Mouse (Mus musculus): Measurements from ENCODE around the gene BC035044. TPM values are rescaled to one million over a fixed set of nuclear protein-coding genes. Genes with fewer than 3 reads are reported as not detected.

Gene BC035044
- polyA plus RNA-seq, 1 experiment from 2014 or later = 0.52 TPM

GRCm38 (mm10) chr6:128837454-128838341, 53.2 kb downstream of the BC035044 start:
- 2% methylated on average over 14 of the region's 14 CpGs for WGBS
- Histone ChIP-seq H3K4me2 (replicated peaks) (peak overlapping the region; percentile 67), H3K27me3 (ENCODE audit: control insufficient read depth, insufficient read depth, low read length) (no peaks in the 10 kb centered on the region), H3K4me3 (replicated peaks; ENCODE audit: low read length) (peak overlapping the region; percentile 89), H3K9ac (peak overlapping the region; percentile 66), H3K9me3 (ENCODE audit: control insufficient read depth, low read length) (no peaks in the 10 kb centered on the region), H3K27ac (peak overlapping the region; percentile 92), H3K36me3 (replicated peaks; ENCODE audit: control insufficient read depth, insufficient read depth) (no peaks in the 10 kb centered on the region), H3K4me1 (replicated peaks; ENCODE audit: control insufficient read depth, insufficient read depth, low read length) (0 out of 2 replicates have a peak, but pooled peaks cover 14% of the 10 kb centered on the region)
- DNase-seq (ENCODE audit: low spot score) (peak; percentile 70), ATAC-seq (ENCODE audit: low FRiP score) (peak; percentile 34)

GRCm38 (mm10) chr6:128836955-128837334, 54.0 kb downstream of the BC035044 start:
- 0 out of 2 replicates have a peak, but pooled peaks cover 11% of the 10 kb centered on the region for H3K4me1 ChIP-seq (replicated peaks; ENCODE audit: control insufficient read depth, insufficient read depth, low read length)
- no peaks in the 10 kb centered on the region for H3K9me3 ChIP-seq (ENCODE audit: control insufficient read depth, low read length)
- DNase-seq (ENCODE audit: low spot score) (no peak), ATAC-seq (ENCODE audit: low FRiP score) (no peak)
- peak overlapping the region; percentile 89 for H3K4me3 ChIP-seq (replicated peaks; ENCODE audit: low read length)
- peak overlapping the region; percentile 66; the same call in 1 of the 2 replicates for H3K9ac ChIP-seq
- peak overlapping the region; percentile 92; the same call in 1 of the 2 replicates for H3K27ac ChIP-seq
- no peaks in the 10 kb centered on the region for H3K27me3 ChIP-seq (ENCODE audit: control insufficient read depth, insufficient read depth, low read length)
- 82% methylated on average over 6 of the region's 6 CpGs for WGBS
- no peaks in the 10 kb centered on the region for H3K36me3 ChIP-seq (replicated peaks; ENCODE audit: control insufficient read depth, insufficient read depth)
- peak overlapping the region; percentile 67 for H3K4me2 ChIP-seq (replicated peaks)

GRCm38 (mm10) chr6:128836191-128836954, 54.6 kb downstream of the BC035044 start:
- no peak overlapping the region for H3K27ac ChIP-seq
- H3K27me3 ChIP-seq (ENCODE audit: control insufficient read depth, insufficient read depth, low read length) = no peaks in the 10 kb centered on the region
- no peak overlapping the region for H3K4me2 ChIP-seq (replicated peaks)
- no peaks in the 10 kb centered on the region for H3K9me3 ChIP-seq (ENCODE audit: control insufficient read depth, low read length)
- no peak overlapping the region for H3K4me3 ChIP-seq (replicated peaks; ENCODE audit: low read length)
- 0 out of 2 replicates have a peak overlapping the region, but pooled peaks have one; percentile 66 for H3K9ac ChIP-seq
- DNase-seq (ENCODE audit: low spot score) = no peak
- H3K4me1 ChIP-seq (replicated peaks; ENCODE audit: control insufficient read depth, insufficient read depth, low read length) = 0 out of 2 replicates have a peak, but pooled peaks cover 6% of the 10 kb centered on the region
- H3K36me3 ChIP-seq (replicated peaks; ENCODE audit: control insufficient read depth, insufficient read depth) = no peaks in the 10 kb centered on the region
- 73% methylated on average over 8 of the region's 8 CpGs for WGBS
- no peak for ATAC-seq (ENCODE audit: low FRiP score)

GRCm38 (mm10) chr6:128835571-128835970, 55.4 kb downstream of the BC035044 start:
- 91% methylated on average over 4 of the region's 4 CpGs for WGBS
- H3K4me2 ChIP-seq (replicated peaks) = no peak overlapping the region
- H3K4me3 ChIP-seq (replicated peaks; ENCODE audit: low read length) = no peak overlapping the region
- H3K4me1 ChIP-seq (replicated peaks; ENCODE audit: control insufficient read depth, insufficient read depth, low read length) = 0 out of 2 replicates have a peak, but pooled peaks cover 6% of the 10 kb centered on the region
- H3K27ac ChIP-seq = no peak overlapping the region
- ATAC-seq (ENCODE audit: low FRiP score) (no peak), DNase-seq (ENCODE audit: low spot score) (no peak)
- no peaks in the 10 kb centered on the region for H3K27me3 ChIP-seq (ENCODE audit: control insufficient read depth, insufficient read depth, low read length)
- no peaks in the 10 kb centered on the region for H3K9me3 ChIP-seq (ENCODE audit: control insufficient read depth, low read length)
- H3K36me3 ChIP-seq (replicated peaks; ENCODE audit: control insufficient read depth, insufficient read depth) = no peaks in the 10 kb centered on the region
- H3K9ac ChIP-seq = no peak overlapping the region

GRCm38 (mm10) chr6:128833046-128833445, 57.9 kb downstream of the BC035044 start:
- Histone ChIP-seq H3K4me2 (replicated peaks) (no peak overlapping the region), H3K4me1 (replicated peaks; ENCODE audit: control insufficient read depth, insufficient read depth, low read length) (no peaks in the 10 kb centered on the region), H3K9ac (no peak overlapping the region), H3K4me3 (replicated peaks; ENCODE audit: low read length) (no peak overlapping the region), H3K9me3 (ENCODE audit: control insufficient read depth, low read length) (no peaks in the 10 kb centered on the region), H3K36me3 (replicated peaks; ENCODE audit: control insufficient read depth, insufficient read depth) (no peaks in the 10 kb centered on the region), H3K27ac (no peak overlapping the region), H3K27me3 (ENCODE audit: control insufficient read depth, insufficient read depth, low read length) (no peaks in the 10 kb centered on the region)
- 82% methylated on average over 10 of the region's 10 CpGs for WGBS
- ATAC-seq (ENCODE audit: low FRiP score) (no peak), DNase-seq (ENCODE audit: low spot score) (no peak)

GRCm38 (mm10) chr6:128829837-128830236, 61.1 kb downstream of the BC035044 start:
- Histone ChIP-seq H3K4me2 (replicated peaks) (no peak overlapping the region), H3K9me3 (ENCODE audit: control insufficient read depth, low read length) (no peaks in the 10 kb centered on the region), H3K4me3 (replicated peaks; ENCODE audit: low read length) (no peak overlapping the region), H3K4me1 (replicated peaks; ENCODE audit: control insufficient read depth, insufficient read depth, low read length) (no peaks in the 10 kb centered on the region), H3K36me3 (replicated peaks; ENCODE audit: control insufficient read depth, insufficient read depth) (no peaks in the 10 kb centered on the region), H3K27me3 (ENCODE audit: control insufficient read depth, insufficient read depth, low read length) (no peaks in the 10 kb centered on the region), H3K27ac (no peak overlapping the region), H3K9ac (no peak overlapping the region)
- no peak for ATAC-seq (ENCODE audit: low FRiP score)
- 76% methylated on average over 4 of the region's 4 CpGs for WGBS
- no peak for DNase-seq (ENCODE audit: low spot score)

- H3K9me3 ChIP-seq (ENCODE audit: control insufficient read depth, low read length) = no peaks in the 10 kb centered on the region
- no peaks in the 10 kb centered on the region for H3K4me1 ChIP-seq (replicated peaks; ENCODE audit: control insufficient read depth, insufficient read depth, low read length)
- ATAC-seq (ENCODE audit: low FRiP score) = no peak
- no peaks in the 10 kb centered on the region for H3K36me3 ChIP-seq (replicated peaks; ENCODE audit: control insufficient read depth, insufficient read depth)
- H3K27me3 ChIP-seq (ENCODE audit: control insufficient read depth, insufficient read depth, low read length) = no peaks in the 10 kb centered on the region
- no peak overlapping the region for H3K4me2 ChIP-seq (replicated peaks)
- no peak overlapping the region for H3K4me3 ChIP-seq (replicated peaks; ENCODE audit: low read length)
- H3K9ac ChIP-seq = no peak overlapping the region
- no peak for DNase-seq (ENCODE audit: low spot score)
- H3K27ac ChIP-seq = no peak overlapping the region
- 86% methylated on average over 3 of the region's 3 CpGs for WGBS
Measured at GRCm38 (mm10) chr6:128826781-128827180, 64.1 kb downstream of the BC035044 start.

GRCm38 (mm10) chr6:128826132-128826531, 64.8 kb downstream of the BC035044 start, which contains the start of the genes Gm44511 and Klrb1b:
Gene Gm44511 (minus strand): TSS chr6:128826315.
Gene Klrb1b (minus strand): TSS chr6:128826331.
- Histone ChIP-seq H3K4me2 (replicated peaks) (no peak within 1 kb of the TSS), H3K4me1 (replicated peaks; ENCODE audit: control insufficient read depth, insufficient read depth, low read length) (no peaks in the 10 kb centered on the region), H3K27ac (no peak within 1 kb of the TSS), H3K27me3 (ENCODE audit: control insufficient read depth, insufficient read depth, low read length) (no peaks in the 10 kb centered on the region), H3K4me3 (replicated peaks; ENCODE audit: low read length) (no peak within 1 kb of the TSS), H3K36me3 (replicated peaks; ENCODE audit: control insufficient read depth, insufficient read depth) (no peaks in the 10 kb centered on the region), H3K9ac (no peak within 1 kb of the TSS), H3K9me3 (ENCODE audit: control insufficient read depth, low read length) (no peaks in the 10 kb centered on the region)
- ATAC-seq (ENCODE audit: low FRiP score) (no peak), DNase-seq (ENCODE audit: low spot score) (no peak)
- 87% methylated on average over 6 of the region's 6 CpGs for WGBS

Measured in hindbrain, embryonic 14.5 days (tissue).